Mouse (Mus musculus) G1E (cell line): Measurements from ENCODE around the gene Plcd3. TPM values are rescaled to one million over a fixed set of nuclear protein-coding genes. Genes with fewer than 3 reads are reported as not detected.

Experiments
- ATAC-seq: 2 replicates; pipeline ENCODE4 v1.8.0; 2016; ENCODE audit warnings: mild to moderate bottlenecking; ENCODE audit not compliant: insufficient number of reproducible peaks, poor library complexity, low FRiP score, severe bottlenecking; ENCODE audit errors: extremely low read depth
- DNase-seq: peaks from one replicate; pipeline ENCODE4 v3.0.0; 2012; ENCODE audit warnings: low spot score
- H3K27me3 ChIP-seq: 2 replicates; pipeline ENCODE4 v1.6.1; 2012; ENCODE audit warnings: mild to moderate bottlenecking, low read length, inconsistent platforms; ENCODE audit not compliant: insufficient read depth
- H3K36me3 ChIP-seq: replicated peaks from 2 replicates; pipeline ENCODE3; 2012; ENCODE audit warnings: mild to moderate bottlenecking, inconsistent platforms
- H3K4me1 ChIP-seq: 2 replicates; pipeline ENCODE4 v1.6.1; 2012; ENCODE audit warnings: low read depth, low read length, inconsistent platforms, mixed read lengths; ENCODE audit not compliant: insufficient read depth
- H3K4me3 ChIP-seq: 2 replicates; pipeline ENCODE4 v1.5.1; 2012; ENCODE audit warnings: low read depth, mild to moderate bottlenecking, inconsistent platforms, low read length, moderate library complexity, mixed read lengths
- H3K9me3 ChIP-seq: replicated peaks from 2 replicates; pipeline ENCODE4 v1.6.1; 2012; ENCODE audit warnings: inconsistent platforms
- CTCF ChIP-seq: IDR thresholded peaks from 2 replicates; pipeline ENCODE4 v1.5.1; 2012; ENCODE audit warnings: low read depth, low read length, inconsistent platforms, mixed read lengths
- GATA1 ChIP-seq: IDR thresholded peaks from 2 replicates; pipeline ENCODE4 v1.6.1; 2012; ENCODE audit warnings: borderline replicate concordance, low read length, inconsistent platforms, mixed read lengths
- GATA2 ChIP-seq: IDR thresholded peaks from 2 replicates; pipeline ENCODE4 v1.6.1; 2012; ENCODE audit warnings: low read depth, low read length, inconsistent platforms, borderline replicate concordance
- POLR2AphosphoS5 ChIP-seq: IDR thresholded peaks from 2 replicates; pipeline ENCODE4 v1.6.1; 2012; ENCODE audit warnings: low read depth, low read length, inconsistent platforms; ENCODE audit not compliant: insufficient replicate concordance
- TAL1 ChIP-seq: conservative IDR thresholded peaks from 2 replicates; pipeline ENCODE4 v1.6.1; 2012; ENCODE audit warnings: low read depth, low read length, inconsistent platforms, mixed read lengths
- polyA plus RNA-seq: library from polyadenylated mRNA; stranded (reverse); fragments of >175 nt; gene quantifications from 2 replicates; pipeline ENCODE4 v1.2.3, GENCODE M21; 2012
- total RNA-seq, 2 experiments: library from RNA; stranded (forward) in 1 of 2; stranded (reverse) in 1 of 2; fragments of 200-1000 nt in 1 of 2; fragments of >200 nt in 1 of 2; fragmentation: Nextera tagmentation in 1 of 2; gene quantifications; 2 replicates each; pipeline ENCODE4 v1.2.3; 2014 to 2017

The Plcd3 gene
- total and polyA plus RNA-seq, 3 experiments, result 0.11 TPM; not detected in 2

DNA sequence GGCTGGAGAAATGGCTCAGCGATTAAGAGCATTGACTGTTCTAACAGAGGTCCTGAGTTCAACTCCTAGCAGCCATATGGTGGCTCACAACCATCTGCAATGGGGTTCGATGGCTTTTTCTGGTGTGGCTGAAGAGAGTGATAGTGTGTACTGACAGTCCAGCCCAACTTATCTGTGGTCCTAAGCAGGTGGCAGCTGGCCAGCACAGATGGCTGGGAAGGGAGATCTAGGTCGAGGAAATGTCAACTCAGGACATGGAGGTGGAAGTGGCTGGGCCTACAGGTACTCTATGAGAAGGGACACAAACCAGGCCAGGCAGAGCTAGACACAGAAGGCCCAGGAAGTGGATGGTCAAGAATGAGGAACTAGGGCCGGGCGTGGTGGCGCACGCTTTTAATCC is 25.4 kb downstream of the Plcd3 start:
- peaks cover 12% of the 10 kb centered on the region for H3K4me1 ChIP-seq
- H3K36me3 ChIP-seq, result peaks cover 8% of the 10 kb centered on the region
- TF ChIP-seq CTCF (no peak), POLR2AphosphoS5 (no peak), TAL1 (no peak), GATA2 (no peak), GATA1 (no peak)
- no peak overlapping the region for H3K4me3 ChIP-seq
- no peaks in the 10 kb centered on the region for H3K9me3 ChIP-seq
- DNase-seq (no peak), ATAC-seq (no peak)
- H3K27me3 ChIP-seq, result peaks cover 57% of the 10 kb centered on the region

DNA sequence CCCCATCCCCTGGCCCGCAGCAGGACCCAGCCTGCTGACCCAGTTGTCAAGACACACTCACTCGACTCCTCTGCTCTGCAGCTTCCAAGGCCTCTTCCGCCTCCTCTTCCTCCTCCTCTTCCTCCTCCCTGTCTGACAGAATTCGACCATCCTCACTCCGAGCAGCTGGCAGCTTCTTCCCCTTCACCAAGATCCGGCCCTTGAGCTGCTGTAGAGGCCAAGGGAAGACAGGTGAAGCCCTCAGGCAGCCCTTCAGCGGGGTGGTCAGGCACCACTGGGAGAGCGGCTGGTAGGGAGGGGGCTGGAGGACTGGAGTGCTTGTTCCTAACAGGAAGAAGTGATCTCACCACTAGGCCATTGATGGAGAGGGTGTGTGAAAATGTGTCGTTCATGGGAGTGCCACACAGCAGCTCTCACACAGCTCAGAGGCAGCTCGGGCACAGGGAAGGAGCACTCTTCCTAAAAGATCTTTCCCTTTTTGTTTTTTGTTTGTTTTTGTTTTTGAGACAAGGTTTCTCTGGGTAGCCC is 26.6 kb downstream of the Plcd3 start:
- Histone ChIP-seq H3K9me3 (no peaks in the 10 kb centered on the region), H3K27me3 (peaks cover 46% of the 10 kb centered on the region), H3K4me3 (no peak overlapping the region), H3K4me1 (peaks cover 12% of the 10 kb centered on the region; the same call in 1 of the 2 replicates), H3K36me3 (peaks cover 19% of the 10 kb centered on the region)
- TF ChIP-seq GATA1 (no peak), TAL1 (no peak), GATA2 (no peak), POLR2AphosphoS5 (no peak), CTCF (no peak)
- DNase-seq (no peak), ATAC-seq (no peak)

DNA sequence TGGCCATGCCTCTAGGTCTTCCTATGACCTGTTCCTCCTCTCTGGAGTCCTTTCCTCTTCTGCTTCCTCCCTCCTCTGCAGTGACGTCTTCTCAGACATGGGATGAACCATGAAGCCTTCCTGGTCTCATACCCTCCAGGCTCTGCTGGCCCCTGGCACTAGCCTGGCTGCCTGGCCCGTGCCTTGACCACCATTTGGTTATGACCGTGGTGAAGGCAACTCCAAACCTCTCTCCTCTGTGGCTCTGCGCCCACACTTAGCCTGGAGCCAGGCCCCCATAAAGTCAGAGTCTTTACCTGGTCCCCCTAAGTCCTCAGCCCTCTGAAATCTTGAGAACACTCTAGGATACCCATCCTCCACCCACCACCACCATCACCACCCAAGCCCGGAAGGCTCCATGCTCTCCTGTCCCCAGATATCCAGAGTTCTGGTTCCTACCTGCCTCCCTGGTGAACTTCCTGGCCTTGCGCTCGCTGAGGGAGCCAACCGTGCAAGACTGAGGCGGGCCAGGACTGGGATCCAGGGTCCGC is 27.3 kb downstream of the Plcd3 start:
- no peak for DNase-seq
- H3K4me1 ChIP-seq, result peaks cover 12% of the 10 kb centered on the region; the same call in 1 of the 2 replicates
- H3K9me3 ChIP-seq, result no peaks in the 10 kb centered on the region
- peaks cover 26% of the 10 kb centered on the region for H3K36me3 ChIP-seq
- H3K4me3 ChIP-seq, result no peak overlapping the region
- no peak for TF ChIP-seq TAL1
- no peak for TF ChIP-seq GATA2
- TF ChIP-seq POLR2AphosphoS5, result no peak
- no peak for TF ChIP-seq CTCF
- TF ChIP-seq GATA1, result no peak
- H3K27me3 ChIP-seq, result peaks cover 41% of the 10 kb centered on the region
- no peak for ATAC-seq

DNA sequence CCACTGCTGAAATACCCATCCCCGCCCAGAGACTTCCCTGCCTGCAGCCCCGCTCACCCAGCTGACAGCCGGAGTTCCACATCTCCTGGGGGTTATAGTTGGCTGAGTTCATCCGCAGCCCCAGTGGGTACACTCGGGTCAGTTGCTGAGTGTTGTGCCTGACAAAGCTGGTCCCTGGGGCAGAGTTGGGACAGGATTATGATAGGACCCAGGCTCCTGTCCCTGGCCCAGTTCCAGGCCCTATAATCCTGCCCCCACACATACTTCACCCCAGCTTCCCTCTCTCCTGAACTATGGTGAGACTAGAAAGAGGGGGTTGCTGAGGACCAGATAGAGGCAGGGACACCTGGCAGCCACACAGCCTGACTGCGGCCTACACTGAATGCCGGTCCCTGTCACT is 27.8 kb downstream of the Plcd3 start:
- H3K4me3 ChIP-seq, result no peak overlapping the region
- peaks cover 10% of the 10 kb centered on the region; the same call in 1 of the 2 replicates for H3K4me1 ChIP-seq
- peaks cover 36% of the 10 kb centered on the region for H3K27me3 ChIP-seq
- no peak for DNase-seq
- peaks cover 31% of the 10 kb centered on the region for H3K36me3 ChIP-seq
- H3K9me3 ChIP-seq, result no peaks in the 10 kb centered on the region
- ATAC-seq, result no peak
- no peak for TF ChIP-seq TAL1
- TF ChIP-seq GATA1, result no peak
- TF ChIP-seq POLR2AphosphoS5, result no peak
- TF ChIP-seq GATA2, result no peak
- TF ChIP-seq CTCF, result no peak

DNA sequence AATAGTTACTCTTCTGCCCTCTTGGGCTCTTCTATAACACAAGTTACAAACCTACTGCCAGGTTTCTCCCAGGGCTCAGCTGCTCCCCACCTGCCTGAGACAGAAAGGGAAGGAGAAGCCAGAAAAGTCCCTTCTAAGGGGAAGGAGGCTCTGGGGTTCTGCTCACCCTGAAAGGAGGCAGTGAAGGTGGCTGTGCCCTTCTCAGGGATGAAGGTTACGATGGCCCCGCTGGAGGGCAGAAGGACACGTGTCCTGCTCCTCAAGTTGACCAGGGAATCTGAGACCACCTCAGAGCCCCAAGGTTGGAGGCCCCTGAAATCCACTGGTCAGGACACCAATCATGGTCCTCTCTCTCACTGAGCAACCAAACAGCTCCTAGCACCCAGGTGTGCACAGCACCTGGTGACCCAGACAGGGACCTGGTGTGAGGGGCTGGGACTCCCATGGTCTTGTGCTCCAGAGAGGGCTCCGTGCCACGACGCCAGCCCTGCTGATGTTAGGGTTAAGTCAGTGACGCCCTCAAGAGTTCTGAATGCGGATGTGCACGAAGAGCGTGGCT is 31.1 kb downstream of the Plcd3 start:
- peaks cover 13% of the 10 kb centered on the region for H3K27me3 ChIP-seq
- H3K36me3 ChIP-seq, result peaks cover 64% of the 10 kb centered on the region
- no peaks in the 10 kb centered on the region for H3K4me1 ChIP-seq
- TF ChIP-seq TAL1, result no peak
- no peak for TF ChIP-seq CTCF
- TF ChIP-seq GATA2, result no peak
- TF ChIP-seq POLR2AphosphoS5, result no peak
- TF ChIP-seq GATA1, result no peak
- DNase-seq (no peak), ATAC-seq (no peak)
- no peaks in the 10 kb centered on the region for H3K9me3 ChIP-seq
- H3K4me3 ChIP-seq, result no peak overlapping the region

DNA sequence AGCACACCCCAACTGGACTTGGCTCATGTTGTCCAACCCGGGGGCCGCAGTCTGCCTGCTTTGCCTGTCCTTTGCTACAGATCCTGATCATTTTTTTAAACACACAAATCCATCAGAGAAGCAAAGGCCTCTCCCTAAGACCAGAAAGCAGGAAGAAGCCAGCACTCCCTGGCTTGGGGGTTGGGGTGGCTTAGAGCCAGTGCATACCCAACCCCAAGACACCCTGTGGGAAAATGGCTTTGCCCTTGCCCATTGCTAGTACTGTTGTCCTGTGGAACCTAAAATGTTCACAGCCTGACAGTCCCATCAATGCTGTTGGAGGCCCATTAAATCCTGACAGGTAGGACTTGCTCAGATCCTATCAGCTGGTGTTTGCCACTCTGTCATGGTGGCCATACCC is 31.7 kb downstream of the Plcd3 start:
- ATAC-seq, result no peak
- TF ChIP-seq CTCF (no peak), TAL1 (no peak), GATA2 (no peak), POLR2AphosphoS5 (no peak), GATA1 (no peak)
- Histone ChIP-seq H3K4me3 (no peak overlapping the region), H3K9me3 (no peaks in the 10 kb centered on the region), H3K36me3 (peaks cover 70% of the 10 kb centered on the region), H3K27me3 (peaks cover 9% of the 10 kb centered on the region; the same call in 1 of the 2 replicates), H3K4me1 (no peaks in the 10 kb centered on the region)
- DNase-seq, result no peak
